Mouse (Mus musculus) right cerebral cortex, postnatal 14 days (tissue): ENCODE results near the gene Tbc1d14.

Experiments
- DNase-seq: peaks from one replicate; pipeline ENCODE4 v3.0.0; 2022

Tbc1d14 gene

DNA sequence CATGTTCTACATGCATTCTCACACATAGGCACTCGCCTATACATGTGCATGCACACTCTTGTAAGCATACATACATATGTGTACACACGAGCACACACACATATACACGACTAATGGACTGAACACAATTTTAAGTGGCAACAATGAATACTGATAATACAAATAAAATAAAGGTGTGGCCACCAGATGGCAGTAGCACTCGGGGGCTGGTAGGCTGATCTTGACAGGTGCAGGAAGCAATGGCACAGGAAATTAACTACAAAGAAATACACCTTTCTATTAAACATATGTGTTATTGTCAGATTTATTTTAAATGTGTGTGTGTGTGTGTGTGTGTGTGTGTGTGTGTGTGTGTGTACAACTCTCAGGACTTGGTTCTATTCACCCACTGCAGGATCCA, 134.2 kb downstream of the Tbc1d14 start:
- no peak for DNase-seq

DNA sequence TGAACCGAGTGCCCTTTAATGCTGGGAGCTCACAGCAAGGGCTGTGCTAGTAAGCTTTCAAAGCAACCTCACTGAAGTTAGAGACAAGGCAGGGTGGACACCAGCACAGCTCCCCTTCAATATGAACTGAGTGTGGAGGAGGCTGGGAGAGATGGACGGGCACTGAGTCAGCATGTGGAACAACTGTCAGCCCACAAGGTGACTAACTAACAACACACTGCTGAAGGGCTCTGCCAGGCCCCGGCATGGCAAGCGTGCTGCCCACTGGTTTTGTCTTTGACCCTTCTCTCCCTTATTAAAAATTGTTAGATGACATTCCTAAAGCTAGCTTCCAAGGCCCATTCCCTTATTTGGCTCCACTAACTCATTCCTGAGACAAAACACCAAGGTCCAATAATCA, 135.4 kb downstream of the Tbc1d14 start:
- DNase-seq: no peak

DNA sequence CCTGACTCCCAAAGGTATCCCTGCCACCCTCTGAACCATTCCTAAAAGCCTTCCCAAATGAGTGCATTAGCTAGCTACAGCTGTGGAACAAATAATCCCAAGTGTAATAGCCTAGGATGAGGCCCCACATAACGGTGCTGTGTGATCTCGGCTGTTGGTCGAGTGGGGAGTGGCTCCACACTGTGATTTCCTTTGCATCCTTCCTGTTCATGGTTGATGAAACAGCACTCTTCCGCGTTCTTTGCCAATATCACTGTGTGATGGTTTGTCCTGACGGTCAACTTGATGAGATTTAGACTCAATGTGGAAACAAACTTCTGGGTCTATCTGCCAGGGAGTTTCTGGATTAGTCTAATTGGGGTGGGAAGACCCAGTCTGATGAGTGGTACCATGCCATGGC, 140.3 kb downstream of the Tbc1d14 start:
- DNase-seq: no peak

DNA sequence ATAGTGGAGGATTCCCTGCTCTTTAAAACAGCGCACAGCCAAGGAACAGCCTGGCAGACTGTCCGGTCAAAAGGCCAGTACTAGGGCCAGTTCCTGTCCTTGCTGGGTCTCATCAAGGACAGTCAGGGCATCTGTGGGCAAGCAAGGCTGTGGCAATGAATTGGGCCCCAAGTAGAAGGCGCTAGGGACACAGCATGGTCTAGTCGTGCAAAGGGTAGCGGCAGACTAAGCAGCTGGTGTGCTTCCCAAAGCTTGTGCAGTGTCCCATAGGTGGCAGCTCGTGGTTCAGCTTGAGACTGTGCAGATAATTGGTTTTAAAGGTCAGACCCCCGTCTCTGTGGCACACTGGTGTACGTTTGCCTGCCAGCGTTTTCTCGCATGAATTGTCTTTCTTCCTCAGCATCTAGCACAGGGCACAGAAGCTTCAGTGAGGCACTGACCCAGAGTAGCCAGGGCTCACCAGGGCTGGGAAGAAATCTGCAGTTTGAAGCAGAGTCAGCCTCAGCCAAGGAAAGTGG, 141.1 kb downstream of the Tbc1d14 start:
- no peak for DNase-seq

DNA sequence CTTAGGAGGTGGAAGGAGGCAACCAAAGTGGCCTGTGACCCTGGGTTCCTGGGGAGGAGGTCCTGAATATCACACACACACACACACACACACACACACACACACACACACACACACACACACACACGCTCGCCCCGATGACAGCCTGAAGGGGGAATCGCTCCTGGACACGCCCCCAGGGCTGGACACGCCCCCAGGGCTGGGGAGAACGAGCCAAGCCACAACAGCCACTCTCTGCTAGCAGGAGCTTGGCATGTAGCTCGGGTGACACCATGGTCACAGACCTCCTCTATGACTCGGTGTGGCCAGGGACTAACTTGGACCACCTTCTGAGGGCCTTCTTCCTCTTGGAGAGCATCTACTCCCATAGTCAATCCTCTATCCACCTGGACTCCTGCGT, 142.0 kb downstream of the Tbc1d14 start:
- no peak for DNase-seq

DNA sequence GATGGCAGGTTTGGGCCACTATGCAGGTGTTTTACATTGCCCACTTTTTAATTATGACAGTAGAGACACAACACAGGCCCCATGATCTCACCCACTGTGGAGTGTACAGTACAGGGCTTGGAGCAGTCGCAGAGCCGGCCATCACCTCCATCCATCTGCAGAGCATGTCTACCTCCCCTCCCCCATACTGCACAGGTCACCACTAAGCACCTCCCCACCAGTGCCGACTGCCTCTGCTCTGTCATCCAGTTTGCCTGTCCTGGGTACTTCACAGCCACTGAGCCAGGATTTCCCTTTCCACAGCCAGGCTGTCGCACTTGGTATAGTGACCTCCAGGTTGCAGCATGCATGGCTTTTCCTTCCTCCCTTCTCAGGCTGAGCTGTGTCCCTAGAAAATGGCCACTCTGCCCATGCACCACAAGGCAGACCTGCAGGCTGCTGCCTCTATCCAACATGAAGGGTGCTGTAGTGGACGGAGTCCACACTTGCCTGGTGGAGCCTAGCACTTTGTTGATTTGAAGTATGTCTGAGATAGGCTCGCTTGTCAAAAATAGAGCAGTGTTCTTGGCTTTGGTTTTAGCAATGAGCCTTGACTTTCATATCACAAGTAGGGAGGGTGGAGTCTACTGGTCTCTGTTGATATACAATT, 143.2 kb downstream of the Tbc1d14 start:
- DNase-seq: no peak

DNA sequence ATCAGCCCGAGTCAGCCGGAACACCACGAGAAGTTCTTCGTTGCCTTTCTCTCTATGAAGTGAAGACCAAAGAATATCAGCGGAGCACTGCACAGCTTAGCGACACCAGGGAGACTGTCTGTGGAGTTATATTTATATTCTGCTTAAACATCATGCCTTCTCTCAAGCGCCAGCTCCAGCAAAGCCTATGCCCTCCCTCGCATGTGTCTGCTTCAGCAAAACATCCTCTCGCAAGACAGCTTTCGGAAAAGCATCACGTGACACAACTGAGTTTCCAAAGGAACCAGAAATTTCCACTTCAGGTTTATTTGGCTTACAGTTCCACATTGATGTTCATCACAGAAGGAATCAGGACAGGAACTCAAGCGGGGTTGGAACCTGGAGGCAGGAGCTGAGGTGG, 145.2 kb downstream of the Tbc1d14 start:
- DNase-seq: no peak

DNA sequence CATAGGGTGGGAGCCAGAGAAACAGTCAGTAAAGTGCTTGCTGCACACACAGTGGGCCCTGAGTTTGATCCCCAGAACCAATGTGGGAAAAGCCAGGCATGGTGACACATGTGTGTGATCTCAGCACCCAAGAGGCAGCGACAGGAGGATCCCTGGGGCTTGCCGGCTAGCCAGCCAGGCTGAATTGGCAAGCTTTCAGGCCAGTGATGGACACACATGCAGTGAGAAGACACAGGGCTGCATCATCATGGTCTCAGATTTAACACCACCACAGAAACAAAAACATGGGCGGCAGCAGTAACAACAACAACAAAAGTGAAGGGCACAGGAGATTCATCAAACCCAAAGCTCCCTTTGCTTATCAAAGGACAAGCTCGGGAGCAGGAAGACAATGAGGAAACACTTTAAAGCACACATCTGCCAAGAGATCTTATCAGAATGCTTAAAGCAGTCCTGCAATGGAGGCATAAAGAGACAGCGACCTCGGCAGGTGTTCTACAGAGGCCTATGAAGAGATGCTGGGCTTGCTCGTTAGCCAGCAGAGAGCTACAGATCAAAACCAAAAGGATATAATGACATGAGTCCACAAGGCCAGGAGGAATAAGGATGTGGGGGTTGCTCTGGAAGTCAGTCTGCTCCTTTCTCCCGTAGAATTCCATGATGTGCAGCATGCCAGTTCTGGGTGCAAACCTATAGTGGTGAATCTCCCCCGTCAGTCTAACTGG, 146.7 kb downstream of the Tbc1d14 start:
- no peak for DNase-seq

DNA sequence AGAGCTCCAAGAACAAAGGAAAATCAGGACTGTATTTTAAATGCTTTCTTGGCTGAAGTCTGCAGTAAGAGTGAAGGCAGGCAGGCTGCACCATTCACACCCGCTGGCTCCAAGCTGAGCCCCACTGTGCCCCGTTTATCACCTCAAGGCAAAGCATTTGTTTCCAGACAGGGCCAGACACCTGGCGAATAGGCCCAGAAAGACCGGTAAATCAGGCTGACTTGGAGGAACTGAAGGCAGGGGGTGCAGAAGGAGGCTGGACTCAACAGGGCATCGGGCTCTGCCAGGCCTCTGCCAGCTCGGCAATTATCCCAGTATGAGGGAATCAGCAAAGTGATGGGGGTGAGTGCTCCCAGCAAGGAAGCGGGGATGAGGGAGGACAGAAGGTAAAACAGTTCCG, 148.0 kb downstream of the Tbc1d14 start:
- no peak for DNase-seq

DNA sequence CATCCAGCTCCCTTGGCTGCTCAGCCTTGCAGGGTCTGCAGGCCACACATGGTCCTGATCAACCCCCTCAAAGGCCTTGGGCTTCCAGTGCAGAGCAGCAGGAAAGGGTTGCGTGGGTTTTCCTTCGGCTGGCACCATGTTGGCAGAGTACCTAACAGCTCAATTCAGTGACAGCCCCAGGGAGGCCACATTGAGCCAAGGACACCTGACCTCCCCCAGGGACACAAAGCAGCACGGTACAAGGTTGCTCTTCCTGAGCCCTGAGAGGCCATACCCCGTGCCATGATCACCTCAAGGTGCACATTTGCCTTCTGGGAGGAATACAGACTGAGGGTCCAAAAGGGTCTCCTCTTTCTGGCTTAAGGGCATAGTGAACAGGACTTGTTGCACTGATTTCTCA, 148.5 kb downstream of the Tbc1d14 start:
- no peak for DNase-seq

DNA sequence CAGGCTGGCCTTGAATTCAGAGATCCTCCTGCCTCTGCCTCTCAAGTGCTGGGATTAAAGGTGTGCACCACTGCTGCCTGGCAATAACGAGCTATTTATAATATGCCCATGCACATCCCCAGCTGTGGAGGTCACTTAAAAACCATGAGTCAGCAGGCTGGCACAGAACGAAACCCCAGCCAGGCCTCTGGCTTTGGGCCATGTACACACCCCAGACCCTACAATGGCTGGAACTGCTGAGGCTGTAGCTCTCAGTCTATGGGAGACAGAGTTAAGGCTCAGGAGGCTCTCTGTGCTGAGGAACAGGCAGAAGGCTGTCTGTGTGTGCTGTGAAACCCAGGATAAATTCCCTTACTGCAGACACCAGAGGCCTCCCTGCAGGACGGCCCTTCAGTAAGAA, 152.3 kb downstream of the Tbc1d14 start:
- no peak for DNase-seq
